Mouse (Mus musculus) T-helper 2 cell (primary cell): Measurements from ENCODE around the gene Pcnx2.

Source experiments
- in situ Hi-C: fragments of 300-600 bp; cut with MboI, MseI; formaldehyde crosslinking; loops from one replicate; pipeline ENCODE4 v1.15.1; 2025; ENCODE audit warnings: high pct_unique_total_duplicates

Gene Pcnx2

GRCm38 (mm10) chr8:125716211-125716610, 181.9 kb downstream of the Pcnx2 start:
- in situ Hi-C loops, result no loop called here

DNA sequence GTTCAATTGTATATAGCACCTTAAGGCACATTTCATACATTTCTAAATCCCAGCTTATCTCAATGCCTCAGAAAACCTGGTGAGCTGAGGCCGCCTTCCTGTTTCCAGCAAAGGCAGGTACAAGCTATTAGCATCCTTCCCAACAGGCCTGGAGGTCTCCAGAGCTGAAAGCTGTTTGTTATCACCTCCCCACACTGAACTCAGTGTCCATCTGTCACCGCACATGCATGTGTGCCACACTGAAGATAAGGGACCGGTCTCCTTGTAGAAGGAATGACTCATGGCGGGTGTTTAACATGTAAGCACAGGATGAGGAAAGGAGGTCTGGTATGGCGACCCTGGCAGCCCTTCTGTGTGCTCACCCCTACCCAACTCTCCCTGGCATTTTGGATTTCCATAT, 186.6 kb downstream of the Pcnx2 start:
- in situ Hi-C loops, result no loop called here

DNA sequence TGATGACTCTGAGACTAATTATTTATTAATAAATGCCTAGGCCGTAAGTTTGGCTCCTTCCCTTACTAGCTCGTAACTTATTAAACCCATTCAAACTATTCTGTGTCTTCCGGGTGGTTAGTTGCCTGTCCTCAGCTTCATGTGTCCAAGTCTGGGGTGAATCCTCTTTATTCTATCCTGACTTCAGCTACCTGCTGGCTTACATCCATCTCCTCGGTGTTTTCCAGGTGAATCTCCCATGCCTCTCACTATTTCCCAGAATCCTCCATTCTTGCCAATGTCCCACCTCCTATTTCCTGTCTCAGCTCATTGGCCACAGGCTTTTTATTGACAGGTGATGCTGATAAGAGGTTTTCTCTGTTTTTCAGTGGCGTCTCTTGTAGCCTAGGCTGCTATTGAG, 188.9 kb downstream of the Pcnx2 start:
- in situ Hi-C loops, result no loop called here

GRCm38 (mm10) chr8:125705816-125706215, 192.3 kb downstream of the Pcnx2 start:
- in situ Hi-C loops, result no loop called here

- in situ Hi-C loops, result no loop called here
Measured at GRCm38 (mm10) chr8:125704434-125704833, 193.7 kb downstream of the Pcnx2 start.

DNA sequence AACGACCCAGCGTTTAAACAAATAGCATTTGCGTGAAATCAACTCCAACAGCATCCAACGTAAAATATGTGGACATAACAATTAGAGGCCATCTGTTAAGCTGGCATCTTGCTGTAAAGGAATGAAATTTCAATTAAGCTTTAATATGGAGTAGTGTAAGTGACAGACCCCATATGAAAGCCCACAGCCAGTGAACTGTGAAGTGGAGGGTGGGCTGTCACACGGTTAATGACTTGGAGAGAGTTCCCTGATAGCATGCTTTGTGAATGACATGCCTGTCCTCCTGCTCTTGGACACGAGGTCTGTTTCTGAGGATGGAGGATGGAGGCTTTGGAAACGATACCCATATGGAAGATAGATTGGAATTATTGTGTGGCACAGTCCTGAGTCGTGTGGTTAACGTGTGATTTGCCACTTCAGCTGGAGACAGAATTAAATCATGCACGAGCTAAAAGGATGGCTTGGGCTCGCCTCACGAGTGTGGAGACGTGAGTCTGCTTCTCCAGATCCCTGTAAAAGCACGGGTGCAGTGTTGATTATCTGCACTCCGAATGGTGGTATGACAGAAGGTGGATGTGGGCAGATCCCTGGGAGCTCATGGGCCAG, 195.1 kb downstream of the Pcnx2 start:
- in situ Hi-C loops, result no loop called here
